Mouse (Mus musculus) midbrain, embryonic 14.5 days (tissue): ENCODE results near the gene Stag3. TPM values are rescaled to one million over a fixed set of nuclear protein-coding genes. Genes with fewer than 3 reads are reported as not detected.

ENCODE experiments used
- ATAC-seq: fragments of 200-750 bp; cut with Nextera tagmentation; 2 replicates; pipeline ENCODE4 v1.8.0; 2017; ENCODE audit warnings: moderate number of reproducible peaks, moderate library complexity; ENCODE audit not compliant: low FRiP score, low TSS enrichment
- DNase-seq: peaks from one replicate; pipeline ENCODE4 v3.0.0-alpha.2; 2015
- H3K27ac ChIP-seq: fragments of 300-500 bp; sonication (generic); replicated peaks from 2 replicates; pipeline ENCODE4 v1.5.1; 2014; ENCODE audit warnings: mild to moderate bottlenecking, low read depth, low read length, moderate library complexity
- H3K27me3 ChIP-seq: fragments of 300-500 bp; sonication (generic); 2 replicates; pipeline ENCODE4 v1.6.1; 2014; ENCODE audit warnings: low read length, control low read depth, mixed read lengths; ENCODE audit not compliant: control insufficient read depth, insufficient read depth
- H3K36me3 ChIP-seq: fragments of 300-500 bp; sonication (generic); 2 replicates; pipeline ENCODE4 v1.6.1; 2014; ENCODE audit warnings: low read length, control low read depth; ENCODE audit not compliant: control insufficient read depth, insufficient read depth
- H3K4me1 ChIP-seq: fragments of 300-500 bp; sonication (generic); 2 replicates; pipeline ENCODE4 v1.6.1; 2014; ENCODE audit warnings: mild to moderate bottlenecking, antibody characterized with exemption, low read length, control low read depth; ENCODE audit not compliant: control insufficient read depth, insufficient read depth
- H3K4me2 ChIP-seq: fragments of 300-500 bp; sonication (generic); 2 replicates; pipeline ENCODE4 v1.6.1; 2014; ENCODE audit warnings: mild to moderate bottlenecking, low read length, moderate library complexity
- H3K4me3 ChIP-seq: fragments of 300-500 bp; sonication (generic); replicated peaks from 2 replicates; pipeline ENCODE4 v1.5.1; 2014; ENCODE audit warnings: low read depth, low read length
- H3K9ac ChIP-seq: fragments of 300-500 bp; sonication (generic); replicated peaks from 2 replicates; pipeline ENCODE4 v1.6.1; 2014; ENCODE audit warnings: mild to moderate bottlenecking, low read length, moderate library complexity
- H3K9me3 ChIP-seq: fragments of 300-500 bp; sonication (generic); 2 replicates; pipeline ENCODE4 v1.6.1; 2016; ENCODE audit warnings: low read length, control low read depth, mixed read lengths; ENCODE audit not compliant: control insufficient read depth
- WGBS: fragments of 180-500 bp; shearing (Covaris S2); extraction: QIAGEN DNeasy Blood & Tissue Kit; methylation state at CpG from one replicate; pipeline ENCODE4 v1.1.7; 2014; 5-methylcytosine and 5-hydroxymethylcytosine counted together
- polyA plus RNA-seq: library from polyadenylated mRNA; unstranded; fragments of >200 nt; fragmentation: Nextera tagmentation; extraction: Ambion mirVana; gene quantifications from 2 replicates; pipeline ENCODE4 v1.2.1, GENCODE M21; 2014

Gene Stag3
- polyA plus RNA-seq, 1 experiment from 2014 or later = 4.4 TPM

- Histone ChIP-seq H3K4me1 (peaks cover 45% of the 10 kb centered on the region), H3K27ac (no peak overlapping the region), H3K4me3 (peak overlapping the region; percentile 39)
Measured at GRCm38 (mm10) chr5:138275216-138276050, 4.6 kb upstream of the Stag3 start.

GRCm38 (mm10) chr5:138277994-138278393, 2.0 kb upstream of the Stag3 start:
- Histone ChIP-seq H3K9ac (peak overlapping the region; percentile 84), H3K4me2 (peak overlapping the region; percentile 79), H3K27me3 (no peaks in the 10 kb centered on the region), H3K27ac (no peak overlapping the region), H3K9me3 (peaks cover 6% of the 10 kb centered on the region; the same call in 1 of the 2 replicates), H3K4me3 (peak overlapping the region; percentile 72), H3K4me1 (peaks cover 45% of the 10 kb centered on the region), H3K36me3 (peaks cover 39% of the 10 kb centered on the region)
- WGBS = 88% methylated on average over 7 of the region's 7 CpGs
- no peak for DNase-seq
- ATAC-seq = no peak

More at GRCm38 (mm10) chr5:138275216-138276050, 4.6 kb upstream of the Stag3 start:
- Histone ChIP-seq H3K36me3 (peaks cover 39% of the 10 kb centered on the region), H3K4me2 (peak overlapping the region; percentile 79), H3K9me3 (peaks cover under 1% of the 10 kb centered on the region; the same call in 1 of the 2 replicates), H3K27me3 (no peaks in the 10 kb centered on the region), H3K9ac (peak overlapping the region; percentile 60)
- 6% methylated on average over 41 of the region's 41 CpGs for WGBS
- ATAC-seq (no peak), DNase-seq (peak; percentile 54)

GRCm38 (mm10) chr5:138280425-138280768, 357 bp downstream of the Stag3 start:
- 0 out of 2 replicates have a peak overlapping the region, but pooled peaks have one; percentile 20 for H3K27ac ChIP-seq
- 24% methylated on average over 26 of the region's 26 CpGs for WGBS

GRCm38 (mm10) chr5:138280829-138281228, 789 bp downstream of the Stag3 start:
- ATAC-seq (no peak), DNase-seq (no peak)
- peak overlapping the region; percentile 72; the same call in 1 of the 2 replicates for H3K4me3 ChIP-seq
- H3K9me3 ChIP-seq = peaks cover 6% of the 10 kb centered on the region; the same call in 1 of the 2 replicates
- 94% methylated on average over 15 of the region's 15 CpGs for WGBS
- H3K27me3 ChIP-seq = no peaks in the 10 kb centered on the region
- H3K36me3 ChIP-seq = peaks cover 23% of the 10 kb centered on the region
- H3K27ac ChIP-seq = no peak overlapping the region
- H3K4me1 ChIP-seq = peaks cover 32% of the 10 kb centered on the region
- H3K4me2 ChIP-seq = peak overlapping the region; percentile 79; the same call in 1 of the 2 replicates
- no peak overlapping the region for H3K9ac ChIP-seq

More at GRCm38 (mm10) chr5:138280425-138280768, 357 bp downstream of the Stag3 start:
- Histone ChIP-seq H3K36me3 (peaks cover 26% of the 10 kb centered on the region), H3K27me3 (no peaks in the 10 kb centered on the region), H3K4me3 (peak overlapping the region; percentile 72), H3K4me2 (peak overlapping the region; percentile 79), H3K4me1 (peaks cover 37% of the 10 kb centered on the region), H3K9ac (no peak overlapping the region), H3K9me3 (peaks cover 6% of the 10 kb centered on the region; the same call in 1 of the 2 replicates)
- no peak for ATAC-seq
- DNase-seq = no peak

GRCm38 (mm10) chr5:138281798-138282197, 1.8 kb downstream of the Stag3 start:
- Histone ChIP-seq H3K4me2 (no peak overlapping the region), H3K9me3 (peaks cover 6% of the 10 kb centered on the region; the same call in 1 of the 2 replicates), H3K36me3 (peaks cover 17% of the 10 kb centered on the region), H3K27me3 (no peaks in the 10 kb centered on the region), H3K27ac (no peak overlapping the region), H3K4me1 (peaks cover 23% of the 10 kb centered on the region), H3K9ac (no peak overlapping the region), H3K4me3 (no peak overlapping the region)
- DNase-seq (no peak), ATAC-seq (no peak)
- WGBS = 89% methylated on average over 2 of the region's 2 CpGs

- no peak overlapping the region for H3K4me2 ChIP-seq
- 0 out of 2 replicates have a peak, but pooled peaks cover under 1% of the 10 kb centered on the region for H3K36me3 ChIP-seq
- H3K4me3 ChIP-seq = no peak overlapping the region
- H3K9me3 ChIP-seq = peaks cover 6% of the 10 kb centered on the region; the same call in 1 of the 2 replicates
- 55% methylated on average over 1 of the region's 1 CpGs for WGBS
- H3K27ac ChIP-seq = no peak overlapping the region
- ATAC-seq (no peak), DNase-seq (no peak)
- no peaks in the 10 kb centered on the region for H3K27me3 ChIP-seq
- H3K4me1 ChIP-seq = peaks cover 5% of the 10 kb centered on the region
- no peak overlapping the region for H3K9ac ChIP-seq
Measured at GRCm38 (mm10) chr5:138283540-138283939, 3.5 kb downstream of the Stag3 start.

GRCm38 (mm10) chr5:138287861-138288260, 7.8 kb downstream of the Stag3 start:
- H3K4me2 ChIP-seq = no peak overlapping the region
- H3K27ac ChIP-seq = no peak overlapping the region
- H3K36me3 ChIP-seq = no peaks in the 10 kb centered on the region
- ATAC-seq (no peak), DNase-seq (no peak)
- H3K9me3 ChIP-seq = no peaks in the 10 kb centered on the region
- WGBS = 70% methylated on average over 3 of the region's 3 CpGs
- H3K9ac ChIP-seq = no peak overlapping the region
- H3K4me3 ChIP-seq = no peak overlapping the region
- no peaks in the 10 kb centered on the region for H3K4me1 ChIP-seq
- H3K27me3 ChIP-seq = no peaks in the 10 kb centered on the region

- H3K4me1 ChIP-seq = no peaks in the 10 kb centered on the region
- H3K27me3 ChIP-seq = no peaks in the 10 kb centered on the region
- H3K9ac ChIP-seq = no peak overlapping the region
- no peaks in the 10 kb centered on the region for H3K36me3 ChIP-seq
- no peaks in the 10 kb centered on the region for H3K9me3 ChIP-seq
- 75% methylated on average over 1 of the region's 1 CpGs for WGBS
- no peak for ATAC-seq
- DNase-seq = no peak
- H3K4me2 ChIP-seq = no peak overlapping the region
- H3K27ac ChIP-seq = no peak overlapping the region
- no peak overlapping the region for H3K4me3 ChIP-seq
Measured at GRCm38 (mm10) chr5:138291638-138292037, 11.6 kb downstream of the Stag3 start.

- Histone ChIP-seq H3K4me3 (no peak overlapping the region), H3K27me3 (no peaks in the 10 kb centered on the region), H3K9ac (no peak overlapping the region), H3K36me3 (no peaks in the 10 kb centered on the region), H3K9me3 (no peaks in the 10 kb centered on the region), H3K27ac (no peak overlapping the region), H3K4me1 (no peaks in the 10 kb centered on the region), H3K4me2 (no peak overlapping the region)
- DNase-seq (no peak), ATAC-seq (no peak)
Measured at GRCm38 (mm10) chr5:138294158-138294557, 14.1 kb downstream of the Stag3 start.
